Mouse (Mus musculus) intestine, postnatal 0 days (tissue): ENCODE data around the gene Ptprt. TPM values are rescaled to one million over a fixed set of nuclear protein-coding genes. Genes with fewer than 3 reads are reported as not detected.

Source experiments
- ATAC-seq: fragments of 200-750 bp; cut with Nextera tagmentation; 2 replicates; pipeline ENCODE4 v1.8.0; 2017; ENCODE audit warnings: mild to moderate bottlenecking, moderate TSS enrichment, moderate library complexity
- H3K27ac ChIP-seq: fragments of 300-500 bp; sonication (generic); 2 replicates; pipeline ENCODE4 v1.5.1; 2014; ENCODE audit warnings: mild to moderate bottlenecking, low read depth, low read length, moderate library complexity
- H3K27me3 ChIP-seq: fragments of 300-500 bp; sonication (generic); replicated peaks from 2 replicates; pipeline ENCODE4 v1.6.1; 2014; ENCODE audit warnings: low read length, mixed read lengths; ENCODE audit not compliant: control insufficient read depth, insufficient read depth
- H3K36me3 ChIP-seq: fragments of 300-500 bp; sonication (generic); 2 replicates; pipeline ENCODE4 v1.6.1; 2014; ENCODE audit warnings: mild to moderate bottlenecking, moderate library complexity; ENCODE audit not compliant: control insufficient read depth, insufficient read depth
- H3K4me1 ChIP-seq: fragments of 300-500 bp; sonication (generic); replicated peaks from 2 replicates; pipeline ENCODE4 v1.6.1; 2014; ENCODE audit warnings: antibody characterized with exemption, low read length, mixed read lengths; ENCODE audit not compliant: control insufficient read depth, insufficient read depth
- H3K4me2 ChIP-seq: fragments of 300-500 bp; sonication (generic); replicated peaks from 2 replicates; pipeline ENCODE4 v1.6.1; 2014; ENCODE audit warnings: low read depth, mild to moderate bottlenecking, moderate library complexity
- H3K4me3 ChIP-seq: fragments of 300-500 bp; sonication (generic); 2 replicates; pipeline ENCODE4 v1.5.1; 2014; ENCODE audit warnings: low read depth, low read length
- H3K9ac ChIP-seq: fragments of 300-500 bp; sonication (generic); 2 replicates; pipeline ENCODE4 v1.6.1; 2014; ENCODE audit warnings: mild to moderate bottlenecking, low read depth, low read length
- H3K9me3 ChIP-seq: fragments of 300-500 bp; sonication (generic); 2 replicates; pipeline ENCODE4 v1.6.1; 2016; ENCODE audit warnings: mixed run types; ENCODE audit not compliant: control insufficient read depth
- CTCF ChIP-seq: sonication (generic); IDR thresholded peaks from 2 replicates; pipeline ENCODE4 v1.5.1; 2016; ENCODE audit warnings: low read depth, mild to moderate bottlenecking, control low read depth, antibody characterized with exemption, moderate library complexity
- WGBS: fragments of 180-500 bp; shearing (Covaris S2); extraction: QIAGEN DNeasy Blood & Tissue Kit; methylation state at CpG from one replicate; pipeline ENCODE4 v1.1.7; 2014; 5-methylcytosine and 5-hydroxymethylcytosine counted together
- polyA plus RNA-seq: library from polyadenylated mRNA; unstranded; fragments of >200 nt; fragmentation: Nextera tagmentation; extraction: Ambion mirVana; gene quantifications from 2 replicates; pipeline ENCODE4 v1.2.1, GENCODE M21; 2015

The Ptprt gene
- polyA plus RNA-seq, 1 experiment from 2014 or later = 0.59 TPM

- Histone ChIP-seq H3K4me2 (peak overlapping the region; percentile 46), H3K36me3 (no peaks in the 10 kb centered on the region), H3K9me3 (no peaks in the 10 kb centered on the region), H3K4me3 (0 out of 2 replicates have a peak overlapping the region, but pooled peaks have one; percentile 14), H3K9ac (no peak overlapping the region), H3K27ac (no peak overlapping the region), H3K27me3 (no peaks in the 10 kb centered on the region), H3K4me1 (peaks cover 5% of the 10 kb centered on the region)
- peak; percentile 78 for ATAC-seq
- 36% methylated on average over 4 of the region's 4 CpGs for WGBS
- TF ChIP-seq CTCF = peak; percentile 23; the same call in 1 of the 2 replicates
These were observed 1053.6 kb downstream of the Ptprt start for GRCm38 (mm10) chr2:161607372-161607771.

DNA sequence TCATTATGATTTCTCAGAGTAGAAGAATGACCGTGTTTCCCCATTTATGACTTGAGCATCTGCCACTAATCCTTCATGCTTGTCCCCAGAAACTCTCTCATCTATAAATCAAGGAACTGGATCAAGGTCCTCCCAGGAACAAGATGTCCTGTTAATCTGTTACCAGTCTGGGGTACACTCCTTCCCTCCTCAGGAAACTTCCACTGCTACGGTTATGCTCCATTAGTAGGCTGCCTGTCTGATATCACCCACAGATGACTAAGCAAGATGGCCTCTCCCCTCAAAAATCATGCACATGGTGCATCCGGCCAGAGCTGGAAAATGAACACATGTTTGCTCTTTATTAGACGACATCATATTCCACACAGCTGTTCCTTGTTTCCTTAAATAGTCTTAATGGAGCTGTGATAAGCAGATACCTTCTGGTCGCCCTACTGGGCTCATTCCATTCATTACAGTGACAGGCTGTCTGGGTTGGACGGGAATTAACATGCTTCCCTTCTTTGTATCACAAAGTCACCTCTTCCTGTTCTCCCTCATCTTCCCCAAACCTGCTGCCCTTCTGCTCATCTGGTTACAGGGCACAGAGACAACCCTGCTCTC, 1060.6 kb downstream of the Ptprt start:
- TF ChIP-seq CTCF = no peak
- peak; percentile 82 for ATAC-seq
- H3K9me3 ChIP-seq = no peaks in the 10 kb centered on the region
- H3K27me3 ChIP-seq = no peaks in the 10 kb centered on the region
- peaks cover 8% of the 10 kb centered on the region; the same call in 1 of the 2 replicates for H3K4me1 ChIP-seq
- H3K4me2 ChIP-seq = no peak overlapping the region
- no peak overlapping the region for H3K9ac ChIP-seq
- 25% methylated on average over 6 of the region's 6 CpGs for WGBS
- H3K4me3 ChIP-seq = no peak overlapping the region
- H3K36me3 ChIP-seq = no peaks in the 10 kb centered on the region
- H3K27ac ChIP-seq = no peak overlapping the region

GRCm38 (mm10) chr2:161593391-161594152, 1067.4 kb downstream of the Ptprt start:
- peak; percentile 67 for ATAC-seq
- no peak for TF ChIP-seq CTCF
- Histone ChIP-seq H3K36me3 (no peaks in the 10 kb centered on the region), H3K4me1 (no peaks in the 10 kb centered on the region), H3K4me2 (no peak overlapping the region), H3K9me3 (no peaks in the 10 kb centered on the region), H3K27ac (no peak overlapping the region), H3K27me3 (no peaks in the 10 kb centered on the region), H3K9ac (no peak overlapping the region), H3K4me3 (no peak overlapping the region)
- 65% methylated on average over 7 of the region's 7 CpGs for WGBS

DNA sequence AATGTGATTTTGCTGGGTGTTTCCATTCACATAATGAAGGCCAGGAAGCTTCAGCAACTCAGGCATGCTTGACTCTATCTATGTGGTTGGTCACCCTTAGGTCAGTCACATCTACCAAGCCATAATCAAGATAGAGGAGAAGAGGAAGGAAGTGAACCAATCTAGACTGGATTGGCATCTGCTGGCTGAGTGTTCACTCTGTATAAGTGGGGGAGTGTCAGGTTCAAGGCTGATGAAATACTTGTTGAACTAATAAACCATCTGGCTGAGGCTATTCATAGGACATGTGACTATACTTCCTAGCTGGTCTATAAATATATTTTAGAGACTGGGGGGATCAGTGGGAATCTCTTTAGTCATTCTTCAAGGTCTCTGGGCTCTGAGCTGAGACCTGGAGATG, 1086.5 kb downstream of the Ptprt start:
- Histone ChIP-seq H3K4me2 (no peak overlapping the region), H3K4me1 (no peaks in the 10 kb centered on the region), H3K27ac (no peak overlapping the region), H3K9ac (no peak overlapping the region), H3K9me3 (no peaks in the 10 kb centered on the region), H3K36me3 (no peaks in the 10 kb centered on the region), H3K4me3 (no peak overlapping the region), H3K27me3 (no peaks in the 10 kb centered on the region)
- no peak for TF ChIP-seq CTCF
- no peak for ATAC-seq

DNA sequence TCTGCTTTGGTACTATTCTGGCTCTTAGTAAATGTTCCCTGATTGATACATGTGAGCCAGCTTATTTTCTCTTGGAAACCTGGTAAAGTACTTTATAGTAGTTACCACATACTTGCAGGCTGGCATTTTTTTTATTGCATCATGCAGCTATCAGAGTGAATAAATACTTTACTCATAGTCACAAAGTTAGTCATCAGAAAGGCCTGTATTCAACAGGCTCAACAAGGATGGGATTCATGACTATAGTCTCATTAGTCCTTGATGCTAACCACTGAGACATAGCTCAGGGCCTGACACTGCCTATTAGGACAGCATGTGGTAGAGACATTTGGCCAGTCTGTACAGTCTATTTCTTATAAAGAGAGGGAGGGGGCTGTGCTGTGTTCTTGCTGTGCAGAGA, 1088.7 kb downstream of the Ptprt start:
- Histone ChIP-seq H3K27ac (no peak overlapping the region), H3K9ac (no peak overlapping the region), H3K4me1 (no peaks in the 10 kb centered on the region), H3K27me3 (no peaks in the 10 kb centered on the region), H3K4me3 (no peak overlapping the region), H3K36me3 (no peaks in the 10 kb centered on the region), H3K9me3 (no peaks in the 10 kb centered on the region), H3K4me2 (no peak overlapping the region)
- ATAC-seq = no peak
- no peak for TF ChIP-seq CTCF

DNA sequence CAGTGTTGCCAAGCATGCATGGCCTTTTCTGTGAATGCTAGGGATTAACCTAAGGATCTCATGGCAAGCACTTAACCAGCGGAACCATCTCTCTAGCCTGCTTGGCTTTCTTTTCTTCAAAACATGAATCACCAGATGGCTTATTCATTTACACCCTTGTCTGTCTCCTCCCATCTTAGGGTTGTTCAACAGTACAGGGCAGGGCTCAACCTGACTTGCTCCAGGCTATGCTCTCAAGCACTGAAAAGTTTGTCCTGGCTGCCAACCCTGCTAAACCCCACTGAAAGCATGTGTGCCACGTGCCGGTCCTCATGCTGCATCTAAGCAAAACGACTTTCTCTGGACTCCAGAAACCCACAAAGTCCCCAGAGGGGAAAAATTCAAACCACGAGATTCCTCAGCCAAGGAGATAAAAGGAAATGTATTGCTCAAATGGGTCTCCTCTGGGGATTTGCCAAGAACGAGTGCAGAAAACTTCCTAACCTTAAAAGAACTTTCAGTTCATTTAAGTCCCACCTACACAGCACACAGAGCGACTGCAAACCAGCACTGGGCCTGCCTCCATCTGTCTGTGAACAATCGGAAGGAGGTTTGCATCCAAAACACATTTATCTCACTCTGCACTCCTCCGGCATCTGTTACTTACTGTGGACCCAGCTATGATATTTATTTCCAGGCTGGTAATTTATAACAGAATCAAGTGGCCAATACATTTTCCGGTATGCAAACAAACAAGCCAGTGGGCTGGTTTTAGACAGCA, 1090.5 kb downstream of the Ptprt start:
- no peak for ATAC-seq
- 60% methylated on average over 10 of the region's 10 CpGs for WGBS
- no peak for TF ChIP-seq CTCF

More for the DNA sequence above, 1090.5 kb downstream of the Ptprt start:
- Histone ChIP-seq H3K4me3 (no peak overlapping the region), H3K27me3 (no peaks in the 10 kb centered on the region), H3K4me2 (no peak overlapping the region), H3K4me1 (no peaks in the 10 kb centered on the region), H3K9ac (no peak overlapping the region), H3K27ac (no peak overlapping the region), H3K9me3 (no peaks in the 10 kb centered on the region), H3K36me3 (no peaks in the 10 kb centered on the region)
